Mouse (Mus musculus) liver, embryonic 11.5 days (tissue): ENCODE measurements at regions not wholly inside any gene's neighbourhood (a gene's known extent, or its start where the extent isn't known, plus 50 kb on each side); places are given as distances from the start of the nearest gene placed in this dataset.

Experiments
- ATAC-seq: fragments of 200-750 bp; cut with Nextera tagmentation; replicated peaks from 2 replicates; pipeline ENCODE4 v1.8.0; 2017; ENCODE audit warnings: moderate number of reproducible peaks, mild to moderate bottlenecking, moderate TSS enrichment, moderate library complexity; ENCODE audit not compliant: low FRiP score
- DNase-seq: peaks from one replicate; pipeline ENCODE4 v3.0.0-alpha.2; 2017; ENCODE audit warnings: low spot score
- H3K27ac ChIP-seq: fragments of 300-500 bp; sonication (generic); 2 replicates; pipeline ENCODE4 v1.5.1; 2014; ENCODE audit warnings: mild to moderate bottlenecking, low read depth, low read length, control low read depth
- H3K27me3 ChIP-seq: fragments of 300-500 bp; sonication (generic); replicated peaks from 2 replicates; pipeline ENCODE4 v1.6.1; 2014; ENCODE audit warnings: low read length, mixed read lengths; ENCODE audit not compliant: control insufficient read depth, insufficient read depth
- H3K36me3 ChIP-seq: fragments of 300-500 bp; sonication (generic); 2 replicates; pipeline ENCODE4 v1.6.1; 2014; ENCODE audit warnings: mild to moderate bottlenecking, low read length, moderate library complexity, mixed read lengths; ENCODE audit not compliant: control insufficient read depth, insufficient read depth
- H3K4me1 ChIP-seq: fragments of 300-500 bp; sonication (generic); replicated peaks from 2 replicates; pipeline ENCODE4 v1.6.1; 2014; ENCODE audit warnings: low read length, mixed read lengths; ENCODE audit not compliant: control insufficient read depth, insufficient read depth
- H3K4me2 ChIP-seq: fragments of 300-500 bp; sonication (generic); 2 replicates; pipeline ENCODE4 v1.6.1; 2014; ENCODE audit warnings: mild to moderate bottlenecking, control low read depth, moderate library complexity
- H3K4me3 ChIP-seq: fragments of 300-500 bp; sonication (generic); 2 replicates; pipeline ENCODE4 v1.5.1; 2014; ENCODE audit warnings: low read depth, low read length, control low read depth
- H3K9ac ChIP-seq: fragments of 300-500 bp; sonication (generic); 2 replicates; pipeline ENCODE4 v1.6.1; 2014; ENCODE audit warnings: low read depth, low read length, control low read depth
- H3K9me3 ChIP-seq: fragments of 300-500 bp; sonication (generic); 2 replicates; pipeline ENCODE4 v1.6.1; 2016; ENCODE audit warnings: low read length, inconsistent platforms, mixed read lengths; ENCODE audit not compliant: control insufficient read depth
- WGBS: fragments of 180-500 bp; shearing (Covaris S2); extraction: QIAGEN DNeasy Blood & Tissue Kit; methylation state at CpG from one replicate; pipeline ENCODE4 v1.1.7; 2014; 5-methylcytosine and 5-hydroxymethylcytosine counted together

DNA sequence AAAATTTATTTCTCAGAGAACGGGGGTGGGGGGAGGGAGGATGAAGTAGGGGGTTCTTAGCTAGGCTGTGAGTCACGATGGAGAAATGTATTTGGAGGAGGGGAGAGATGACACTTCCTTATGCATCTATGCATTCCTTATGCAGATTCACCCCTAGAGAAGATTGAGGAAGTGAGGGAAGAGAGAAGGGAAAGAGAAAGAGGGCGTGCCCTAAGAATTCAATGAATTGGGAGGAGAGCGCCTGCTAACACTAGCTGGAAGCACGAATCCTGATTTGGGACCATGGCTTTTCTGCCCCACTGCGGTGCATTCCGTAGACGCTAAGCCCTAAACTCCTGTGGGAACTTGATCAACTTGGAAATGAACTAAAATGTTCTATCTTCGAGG lies 56.1 kb downstream of the Foxi3 start:
- no peak for ATAC-seq
- WGBS: 13% methylated on average over 9 of the region's 9 CpGs

DNA sequence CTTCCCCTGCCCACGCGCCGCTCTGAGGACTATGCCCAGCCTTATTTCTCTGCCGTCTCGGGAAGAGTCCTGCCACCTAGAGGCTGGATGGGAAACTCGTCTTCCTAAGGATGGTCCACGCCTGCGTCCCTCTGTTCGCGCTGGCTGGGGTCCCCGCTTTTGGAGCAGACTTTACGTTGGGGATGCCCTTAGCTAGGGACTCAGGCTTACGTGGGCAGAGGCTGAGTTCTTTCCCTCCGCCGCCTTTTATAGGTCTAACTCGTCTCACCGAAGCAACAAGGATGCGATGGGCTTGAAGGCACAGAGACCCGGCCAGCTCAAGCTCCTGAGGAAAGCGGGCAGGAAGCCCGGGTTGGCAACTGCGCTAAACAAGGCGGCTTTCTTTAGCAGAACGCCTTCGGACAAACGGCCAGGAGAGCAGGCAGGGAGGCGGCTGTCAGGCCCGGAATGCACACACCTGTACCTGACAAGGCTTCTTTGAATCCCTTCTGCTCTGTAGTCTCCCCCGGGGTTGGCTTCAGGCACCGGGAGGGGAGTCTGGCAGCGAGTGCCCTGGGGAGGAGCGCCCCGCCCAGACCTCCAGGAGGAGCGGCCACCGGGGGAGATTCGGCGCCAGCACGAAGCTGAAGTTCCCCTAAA lies 56.6 kb downstream of the Foxi3 start:
- H3K9ac ChIP-seq: no peak overlapping the region
- DNase-seq: peak; percentile 66
- H3K4me1 ChIP-seq: no peaks in the 10 kb centered on the region; the same call in 1 of the 2 replicates
- H3K27ac ChIP-seq: no peak overlapping the region
- peak overlapping the region; percentile 30 for H3K4me3 ChIP-seq
- peaks cover 15% of the 10 kb centered on the region for H3K27me3 ChIP-seq
- no peaks in the 10 kb centered on the region for H3K36me3 ChIP-seq
- ATAC-seq: peak; percentile 63
- WGBS: under 1% methylated on average over 38 of the region's 38 CpGs
- H3K4me2 ChIP-seq: peak overlapping the region; percentile 64
- H3K9me3 ChIP-seq: no peaks in the 10 kb centered on the region

More for the DNA sequence above, 56.1 kb downstream of the Foxi3 start:
- peaks cover 15% of the 10 kb centered on the region for H3K27me3 ChIP-seq
- no peak for DNase-seq
- H3K36me3 ChIP-seq: no peaks in the 10 kb centered on the region
- H3K27ac ChIP-seq: no peak overlapping the region
- peak overlapping the region; percentile 64 for H3K4me2 ChIP-seq
- no peaks in the 10 kb centered on the region; the same call in 1 of the 2 replicates for H3K4me1 ChIP-seq
- H3K4me3 ChIP-seq: peak overlapping the region; percentile 30
- H3K9ac ChIP-seq: no peak overlapping the region
- H3K9me3 ChIP-seq: no peaks in the 10 kb centered on the region

DNA sequence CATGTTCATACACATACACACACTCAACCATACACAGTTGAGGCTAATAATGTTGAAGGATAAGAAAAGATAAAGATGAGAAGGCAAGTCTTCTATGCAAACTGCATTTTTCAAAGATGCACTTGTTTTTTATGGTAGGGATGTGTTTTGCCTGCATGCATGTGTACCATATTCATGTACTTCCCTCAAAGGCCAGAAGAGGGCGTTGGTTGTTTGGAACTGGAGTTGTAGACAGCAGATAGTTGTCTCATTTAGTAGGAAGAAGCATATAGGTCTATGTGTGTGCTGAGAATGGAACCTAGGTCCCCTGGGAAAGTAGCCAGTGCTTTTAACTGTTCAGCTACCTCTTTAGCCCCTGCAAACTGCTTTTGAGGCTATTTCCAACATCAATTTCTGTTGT lies 60.1 kb downstream of the Foxi3 start:
- Histone ChIP-seq H3K27me3 (peaks cover 15% of the 10 kb centered on the region), H3K9ac (no peak overlapping the region), H3K4me2 (no peak overlapping the region), H3K4me3 (no peak overlapping the region), H3K36me3 (no peaks in the 10 kb centered on the region), H3K4me1 (no peaks in the 10 kb centered on the region; the same call in 1 of the 2 replicates), H3K9me3 (no peaks in the 10 kb centered on the region), H3K27ac (no peak overlapping the region)
- DNase-seq: no peak
- ATAC-seq: no peak
- 7% methylated on average over 1 of the region's 1 CpGs for WGBS

DNA sequence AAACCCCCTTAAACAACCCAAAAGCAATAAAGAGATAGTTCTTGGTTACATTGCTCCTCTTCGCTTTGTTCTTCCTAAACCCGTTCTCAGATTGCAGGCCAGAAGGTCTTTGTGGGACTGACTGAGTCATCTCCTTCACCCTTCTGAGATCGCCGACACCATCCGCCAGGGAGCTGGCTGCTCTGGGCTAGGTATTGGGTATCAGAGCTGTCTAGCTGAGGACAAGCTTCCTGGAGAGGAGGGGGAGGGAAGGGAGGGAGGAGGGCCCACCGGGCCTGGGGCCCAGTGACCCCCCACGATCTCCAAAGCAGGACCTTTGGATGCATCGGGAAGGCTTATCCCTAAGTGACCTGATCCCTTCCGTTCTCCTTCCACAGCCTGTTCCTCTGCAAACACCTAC lies 65.0 kb downstream of the Foxi3 start:
- 40% methylated on average over 9 of the region's 9 CpGs for WGBS
- DNase-seq: no peak
- Histone ChIP-seq H3K9ac (no peak overlapping the region), H3K9me3 (no peaks in the 10 kb centered on the region), H3K4me1 (no peaks in the 10 kb centered on the region), H3K4me2 (no peak overlapping the region), H3K27me3 (0 out of 2 replicates have a peak, but pooled peaks cover 3% of the 10 kb centered on the region), H3K27ac (no peak overlapping the region), H3K4me3 (no peak overlapping the region), H3K36me3 (no peaks in the 10 kb centered on the region)
- no peak for ATAC-seq

DNA sequence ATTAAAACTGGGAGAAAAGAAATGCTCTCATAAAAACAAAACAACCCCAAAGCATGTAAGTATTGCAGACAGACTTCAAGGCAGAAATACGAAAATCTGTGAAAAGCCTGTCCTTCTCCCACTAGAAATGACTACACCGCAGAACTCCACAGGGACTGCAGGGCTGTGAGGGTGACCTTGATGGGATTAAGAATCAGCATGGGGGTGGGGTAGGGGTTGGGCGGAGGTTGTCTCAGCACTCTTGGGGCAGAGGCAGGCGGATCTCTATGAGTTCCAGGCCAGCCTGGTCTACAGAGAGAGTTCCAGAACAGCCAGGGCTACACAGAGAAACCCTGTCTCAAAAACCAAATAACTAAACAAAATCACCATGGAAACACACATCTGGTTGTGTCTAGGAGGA lies 69.1 kb downstream of the Foxi3 start:
- Histone ChIP-seq H3K36me3 (no peaks in the 10 kb centered on the region), H3K4me1 (no peaks in the 10 kb centered on the region), H3K9ac (no peak overlapping the region), H3K4me2 (no peak overlapping the region), H3K27me3 (0 out of 2 replicates have a peak, but pooled peaks cover 3% of the 10 kb centered on the region), H3K27ac (no peak overlapping the region), H3K4me3 (no peak overlapping the region), H3K9me3 (no peaks in the 10 kb centered on the region)
- 75% methylated on average over 4 of the region's 4 CpGs for WGBS
- DNase-seq: no peak
- no peak for ATAC-seq

DNA sequence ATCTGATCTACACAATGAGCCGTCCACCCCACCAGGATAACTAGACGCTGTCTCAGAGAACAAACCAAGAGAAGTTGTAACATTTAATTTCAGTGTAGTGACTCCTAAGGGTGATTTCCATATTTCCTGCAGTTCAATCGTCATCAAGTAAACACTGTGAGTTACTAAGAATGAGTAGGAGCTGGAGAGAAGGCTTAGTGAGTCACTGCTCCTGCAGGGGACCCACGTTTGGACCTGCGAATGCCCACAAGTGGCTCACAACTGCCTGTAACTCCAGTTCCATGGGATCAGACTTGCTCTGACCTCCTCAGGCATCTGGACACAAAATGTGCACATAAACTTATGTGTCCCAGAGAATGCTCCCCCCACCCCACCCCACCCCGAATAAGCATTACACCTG lies 73.3 kb downstream of the Foxi3 start:
- no peak overlapping the region for H3K9ac ChIP-seq
- no peaks in the 10 kb centered on the region for H3K27me3 ChIP-seq
- H3K27ac ChIP-seq: no peak overlapping the region
- no peaks in the 10 kb centered on the region for H3K36me3 ChIP-seq
- DNase-seq (no peak), ATAC-seq (no peak)
- 82% methylated on average over 6 of the region's 6 CpGs for WGBS
- no peaks in the 10 kb centered on the region for H3K9me3 ChIP-seq
- no peak overlapping the region for H3K4me3 ChIP-seq
- no peak overlapping the region for H3K4me2 ChIP-seq
- no peaks in the 10 kb centered on the region for H3K4me1 ChIP-seq

DNA sequence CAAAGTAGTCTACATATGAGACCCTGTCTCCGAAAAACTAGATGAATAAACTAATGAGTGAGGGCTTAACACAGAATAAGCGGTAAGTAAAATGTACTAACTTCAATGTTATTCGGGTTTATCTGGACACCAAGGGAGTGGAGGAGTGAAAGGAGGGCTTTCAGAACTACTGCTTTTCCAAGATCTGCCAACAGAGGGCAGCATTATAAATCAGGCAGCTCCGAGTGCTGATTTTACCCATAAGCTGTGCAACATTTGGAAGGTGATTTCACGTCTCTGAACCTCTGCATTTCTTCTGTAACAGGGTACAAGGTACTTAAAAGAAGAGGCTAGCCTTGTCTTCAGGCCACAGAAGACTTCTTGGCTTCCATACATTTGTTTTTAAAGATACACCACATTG lies 74.2 kb downstream of the Foxi3 start:
- Histone ChIP-seq H3K4me2 (no peak overlapping the region), H3K9ac (no peak overlapping the region), H3K9me3 (no peaks in the 10 kb centered on the region), H3K27ac (no peak overlapping the region), H3K27me3 (no peaks in the 10 kb centered on the region), H3K4me3 (no peak overlapping the region), H3K36me3 (no peaks in the 10 kb centered on the region), H3K4me1 (no peaks in the 10 kb centered on the region)
- DNase-seq (no peak), ATAC-seq (no peak)
- WGBS: 63% methylated on average over 5 of the region's 5 CpGs

DNA sequence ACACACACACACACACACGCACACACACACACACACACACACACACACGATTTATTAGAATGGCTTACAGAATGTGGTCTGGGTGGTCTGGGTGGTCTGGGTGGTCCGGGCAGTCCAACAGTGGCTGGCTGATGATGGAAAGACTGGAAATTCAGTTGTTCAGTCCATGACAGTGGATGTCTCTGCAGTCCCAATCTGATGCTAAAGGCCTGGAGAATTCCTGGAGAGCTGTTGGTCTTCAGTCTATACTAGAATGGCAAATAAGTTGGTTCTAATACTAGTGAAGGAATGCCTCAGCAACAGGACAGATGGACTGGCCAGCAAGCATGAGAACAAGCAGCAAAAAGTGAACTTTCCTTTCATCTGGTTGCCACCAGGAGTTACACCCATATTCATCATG lies 87.9 kb downstream of the Foxi3 start:
- no peak overlapping the region for H3K27ac ChIP-seq
- H3K9me3 ChIP-seq: no peaks in the 10 kb centered on the region
- no peaks in the 10 kb centered on the region for H3K4me1 ChIP-seq
- no peak overlapping the region for H3K4me2 ChIP-seq
- no peak for DNase-seq
- no peak overlapping the region for H3K9ac ChIP-seq
- H3K4me3 ChIP-seq: no peak overlapping the region
- peaks cover 16% of the 10 kb centered on the region for H3K27me3 ChIP-seq
- 81% methylated on average over 3 of the region's 3 CpGs for WGBS
- no peak for ATAC-seq
- H3K36me3 ChIP-seq: no peaks in the 10 kb centered on the region

DNA sequence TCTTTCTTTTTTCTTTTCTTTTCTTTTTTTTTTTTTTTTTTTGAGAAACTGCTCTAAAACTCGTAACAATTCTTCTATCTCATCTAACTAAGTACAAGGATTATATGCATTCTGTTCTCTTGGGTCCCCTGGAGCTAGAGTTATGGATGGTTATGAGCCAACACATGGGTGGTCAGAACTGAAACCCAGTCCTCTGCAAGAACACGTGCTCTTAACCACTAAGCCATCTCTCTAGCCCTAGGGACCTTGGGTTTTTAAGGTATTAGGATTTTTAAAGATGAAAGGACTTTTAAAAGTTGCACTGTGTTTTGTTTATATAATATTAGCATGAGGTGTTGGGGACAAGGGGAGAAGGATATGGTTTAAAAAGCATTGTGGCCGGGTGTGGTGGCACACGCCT lies 88.9 kb downstream of the Foxi3 start:
- H3K4me2 ChIP-seq: no peak overlapping the region
- no peak for ATAC-seq
- no peaks in the 10 kb centered on the region for H3K9me3 ChIP-seq
- 78% methylated on average over 4 of the region's 4 CpGs for WGBS
- H3K4me3 ChIP-seq: no peak overlapping the region
- H3K27ac ChIP-seq: no peak overlapping the region
- no peak for DNase-seq
- no peaks in the 10 kb centered on the region for H3K36me3 ChIP-seq
- H3K4me1 ChIP-seq: no peaks in the 10 kb centered on the region
- no peak overlapping the region for H3K9ac ChIP-seq
- H3K27me3 ChIP-seq: peaks cover 22% of the 10 kb centered on the region
